Mouse (Mus musculus) embryonic facial prominence, embryonic 12.5 days (tissue): ENCODE results near the gene Daam2. TPM values are rescaled to one million over a fixed set of nuclear protein-coding genes. Genes with fewer than 3 reads are reported as not detected.
"Not testable (repeated sequence)": the region's sequence is repeated elsewhere in the genome, so short reads cannot be mapped to it uniquely, and the experiment has no call there.

Experiments used
- ATAC-seq: fragments of 200-750 bp; cut with Nextera tagmentation; 2 replicates; pipeline ENCODE4 v1.8.0; 2017; ENCODE audit not compliant: insufficient number of reproducible peaks, insufficient read depth, low FRiP score, low TSS enrichment
- H3K27ac ChIP-seq: fragments of 300-500 bp; sonication (generic); 2 replicates; pipeline ENCODE4 v1.5.1; 2016; ENCODE audit warnings: mild to moderate bottlenecking
- H3K27me3 ChIP-seq: fragments of 300-500 bp; sonication (generic); 2 replicates; pipeline ENCODE4 v1.6.1; 2016; ENCODE audit warnings: mild to moderate bottlenecking, moderate library complexity
- H3K36me3 ChIP-seq: fragments of 300-500 bp; sonication (generic); 2 replicates; pipeline ENCODE4 v1.6.1; 2016; ENCODE audit warnings: mild to moderate bottlenecking
- H3K4me1 ChIP-seq: fragments of 300-500 bp; sonication (generic); 2 replicates; pipeline ENCODE4 v1.6.1; 2016
- H3K4me2 ChIP-seq: fragments of 300-500 bp; sonication (generic); replicated peaks from 2 replicates; pipeline ENCODE4 v1.6.1; 2016; ENCODE audit warnings: mild to moderate bottlenecking, moderate library complexity
- H3K4me3 ChIP-seq: fragments of 300-500 bp; sonication (generic); 2 replicates; pipeline ENCODE4 v1.5.1; 2016; ENCODE audit warnings: mild to moderate bottlenecking
- H3K9ac ChIP-seq: fragments of 300-500 bp; sonication (generic); 2 replicates; pipeline ENCODE4 v1.6.1; 2016; ENCODE audit warnings: mild to moderate bottlenecking, moderate library complexity
- H3K9me3 ChIP-seq: fragments of 300-500 bp; sonication (generic); 2 replicates; pipeline ENCODE4 v1.6.1; 2016; ENCODE audit warnings: mild to moderate bottlenecking, moderate library complexity
- WGBS: fragments of 180-500 bp; shearing (Covaris S2); methylation state at CpG from one replicate; pipeline ENCODE4 v1.1.7; 2016; 5-methylcytosine and 5-hydroxymethylcytosine counted together
- polyA plus RNA-seq: library from polyadenylated mRNA; unstranded; fragments of >200 nt; fragmentation: Nextera tagmentation; extraction: Ambion mirVana; gene quantifications from 2 replicates; pipeline ENCODE4 v1.2.1, GENCODE M21; 2016

The Daam2 gene
- polyA plus RNA-seq, 1 experiment from 2014 or later, result 12.4 TPM

DNA sequence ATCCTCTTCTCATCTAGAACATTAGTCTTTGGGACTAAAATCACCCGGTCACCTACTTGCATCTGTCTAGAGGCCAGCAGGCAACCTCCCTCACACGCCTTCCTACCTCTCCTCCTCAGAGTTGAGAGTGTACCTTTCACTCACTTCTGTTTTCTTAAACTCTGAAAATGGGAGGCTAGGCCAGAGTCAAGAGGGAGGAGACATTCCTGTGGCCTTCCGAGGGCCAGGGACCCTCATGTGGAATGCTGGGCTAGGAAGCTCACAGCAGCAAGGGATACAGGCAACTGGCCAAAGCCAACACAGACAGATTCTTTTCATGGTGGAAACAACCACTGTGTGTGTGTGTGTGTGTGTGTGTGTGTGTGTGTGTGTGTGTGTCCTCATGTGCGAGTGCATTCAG, 86.8 kb downstream of the Daam2 start:
- peaks cover 59% of the 10 kb centered on the region for H3K36me3 ChIP-seq
- no peak overlapping the region for H3K27ac ChIP-seq
- ATAC-seq, result no peak
- no peak overlapping the region for H3K4me3 ChIP-seq
- no peaks in the 10 kb centered on the region for H3K27me3 ChIP-seq
- no peaks in the 10 kb centered on the region for H3K9me3 ChIP-seq
- 72% methylated on average over 4 of the region's 4 CpGs for WGBS
- H3K9ac ChIP-seq, result no peak overlapping the region
- H3K4me1 ChIP-seq, result no peaks in the 10 kb centered on the region
- H3K4me2 ChIP-seq, result no peak overlapping the region

DNA sequence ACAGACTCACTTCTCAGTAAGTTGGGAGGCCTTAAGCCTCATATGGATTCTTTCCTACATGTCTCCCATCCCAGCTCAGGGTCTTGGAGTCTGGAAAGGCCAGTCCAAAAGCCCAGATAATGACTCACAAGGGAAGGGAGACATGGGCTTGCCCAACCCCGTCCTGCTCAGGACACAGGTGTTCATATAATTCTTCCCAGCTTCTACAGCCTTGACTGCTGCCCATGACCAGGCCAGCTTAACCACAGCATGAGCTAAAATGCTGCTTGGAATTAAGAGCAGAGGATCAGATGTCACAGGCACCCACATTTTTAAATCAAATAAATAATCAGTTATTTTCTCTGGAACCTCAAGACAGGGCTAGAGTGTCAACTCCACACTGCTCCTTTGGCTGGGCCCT, 89.0 kb downstream of the Daam2 start:
- H3K4me1 ChIP-seq, result no peaks in the 10 kb centered on the region
- H3K36me3 ChIP-seq, result peaks cover 59% of the 10 kb centered on the region
- ATAC-seq, result no peak
- H3K27me3 ChIP-seq, result no peaks in the 10 kb centered on the region
- no peak overlapping the region for H3K27ac ChIP-seq
- no peak overlapping the region for H3K9ac ChIP-seq
- H3K4me2 ChIP-seq, result no peak overlapping the region
- H3K4me3 ChIP-seq, result no peak overlapping the region
- H3K9me3 ChIP-seq, result no peaks in the 10 kb centered on the region
- 70% methylated on average over 1 of the region's 1 CpGs for WGBS

DNA sequence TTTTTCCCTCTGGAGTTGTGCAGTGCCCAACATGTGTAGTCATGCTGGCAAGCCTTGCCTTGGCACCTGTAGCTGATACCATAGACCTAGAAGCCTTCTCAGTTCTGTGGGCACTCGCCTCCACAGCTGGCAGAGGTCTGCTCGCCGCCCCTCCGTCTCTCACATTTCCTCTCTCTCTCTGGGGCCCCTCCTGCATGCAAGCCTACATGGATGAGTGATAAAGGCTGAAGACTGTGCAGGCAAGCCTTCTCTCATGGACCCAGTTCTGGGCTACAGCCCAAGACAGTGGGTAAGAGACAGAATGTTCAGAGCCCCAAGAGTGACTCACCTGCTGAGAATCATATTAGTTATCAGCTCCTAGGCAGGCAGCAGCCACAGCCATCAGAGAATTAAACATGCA, 90.1 kb downstream of the Daam2 start:
- Histone ChIP-seq H3K36me3 (peaks cover 60% of the 10 kb centered on the region), H3K27ac (no peak overlapping the region), H3K4me1 (no peaks in the 10 kb centered on the region), H3K27me3 (no peaks in the 10 kb centered on the region), H3K4me3 (no peak overlapping the region), H3K9me3 (no peaks in the 10 kb centered on the region), H3K9ac (no peak overlapping the region), H3K4me2 (no peak overlapping the region)
- 86% methylated on average over 4 of the region's 4 CpGs for WGBS
- no peak for ATAC-seq

DNA sequence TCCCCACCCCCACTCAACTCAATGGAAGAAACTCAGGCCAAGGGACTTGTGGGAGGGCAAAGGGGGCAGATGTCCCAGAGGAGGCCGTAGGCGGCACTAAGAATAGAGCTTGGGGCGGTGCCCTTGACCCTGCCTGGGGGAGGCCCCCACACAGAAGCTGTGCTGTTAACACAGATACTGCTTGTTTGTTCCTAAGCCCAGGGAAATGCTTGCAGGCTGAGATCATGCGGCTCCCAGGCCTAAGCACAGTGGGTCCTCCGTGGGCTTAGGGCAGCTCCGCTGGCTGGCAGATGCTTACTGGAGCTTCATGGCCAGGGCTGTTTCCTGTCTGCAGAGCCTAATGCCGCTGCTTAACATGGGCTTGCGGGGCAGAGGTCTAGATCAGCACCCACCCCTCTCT, 91.5 kb downstream of the Daam2 start:
- no peak overlapping the region for H3K4me2 ChIP-seq
- no peak for ATAC-seq
- no peak overlapping the region for H3K9ac ChIP-seq
- 51% methylated on average over 8 of the region's 8 CpGs for WGBS
- H3K4me1 ChIP-seq, result no peaks in the 10 kb centered on the region
- no peak overlapping the region for H3K27ac ChIP-seq
- H3K36me3 ChIP-seq, result peaks cover 53% of the 10 kb centered on the region
- no peaks in the 10 kb centered on the region for H3K9me3 ChIP-seq
- H3K4me3 ChIP-seq, result no peak overlapping the region
- H3K27me3 ChIP-seq, result no peaks in the 10 kb centered on the region

DNA sequence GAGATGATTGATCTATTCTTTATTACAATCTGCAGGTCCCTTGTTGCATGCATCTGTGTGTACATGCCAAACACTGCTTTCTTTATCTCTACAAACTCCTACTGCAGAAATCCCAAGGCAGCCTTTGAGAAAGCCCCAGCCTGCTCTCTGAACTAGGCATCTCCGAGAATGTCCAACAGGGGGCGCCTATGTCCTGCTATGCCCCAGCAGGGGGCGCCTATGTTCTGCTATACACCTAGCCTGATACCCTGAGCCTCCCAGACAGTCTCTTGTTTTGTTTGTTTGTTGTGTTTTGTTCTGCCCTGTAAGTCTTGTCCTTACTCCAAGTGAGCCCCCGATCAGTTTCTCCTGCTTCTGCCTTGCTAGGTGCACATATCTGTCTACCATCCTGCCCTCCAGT, 95.9 kb downstream of the Daam2 start:
- Histone ChIP-seq H3K27me3 (no peaks in the 10 kb centered on the region), H3K4me1 (no peaks in the 10 kb centered on the region), H3K4me2 (no peak overlapping the region), H3K27ac (no peak overlapping the region), H3K9ac (no peak overlapping the region), H3K9me3 (no peaks in the 10 kb centered on the region), H3K4me3 (no peak overlapping the region), H3K36me3 (peaks cover 52% of the 10 kb centered on the region)
- no peak for ATAC-seq
- WGBS, result 36% methylated on average over 4 of the region's 4 CpGs

DNA sequence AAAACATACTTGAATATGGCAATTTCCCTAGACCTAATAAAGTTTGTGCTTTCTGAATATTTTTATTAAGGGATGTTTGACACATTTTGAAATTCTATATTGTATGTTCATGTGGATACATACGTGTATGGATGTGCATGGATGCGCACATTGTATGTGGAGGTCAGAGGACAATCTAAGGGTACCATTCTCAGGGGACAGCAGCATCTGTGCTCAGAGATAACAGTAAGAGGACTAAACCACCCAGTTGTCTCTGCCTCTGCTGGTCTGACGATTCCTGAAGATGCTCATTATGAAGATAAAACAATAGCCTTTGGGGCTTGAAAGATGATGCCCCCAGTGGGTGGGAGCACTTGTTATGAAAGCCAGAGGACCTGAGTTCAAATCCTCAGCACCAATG, 99.3 kb downstream of the Daam2 start:
- Histone ChIP-seq H3K27ac (no peak overlapping the region), H3K9ac (no peak overlapping the region), H3K4me2 (no peak overlapping the region), H3K9me3 (no peaks in the 10 kb centered on the region), H3K4me1 (no peaks in the 10 kb centered on the region), H3K27me3 (no peaks in the 10 kb centered on the region), H3K4me3 (no peak overlapping the region), H3K36me3 (peaks cover 58% of the 10 kb centered on the region)
- 77% methylated on average over 3 of the region's 3 CpGs for WGBS
- no peak for ATAC-seq

DNA sequence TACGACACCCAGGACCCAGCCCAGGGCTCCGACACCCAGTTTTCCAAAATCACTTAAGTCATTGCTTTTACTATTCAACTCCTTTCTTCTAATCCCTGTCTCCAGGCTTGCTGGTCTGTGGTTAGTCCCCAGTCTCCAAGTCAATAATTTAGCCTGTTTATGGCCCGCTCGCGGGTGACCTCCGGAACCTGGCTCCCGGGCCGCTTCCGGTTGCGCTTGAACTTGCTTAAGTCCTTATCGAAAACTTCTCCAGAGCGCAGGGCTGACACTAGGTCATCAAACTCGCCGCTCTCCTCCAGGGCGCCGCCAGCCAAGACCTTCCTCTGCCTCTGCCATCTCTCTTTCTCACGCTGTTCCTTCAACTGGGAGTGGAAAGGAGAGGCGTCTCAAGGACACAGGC, 105.8 kb downstream of the Daam2 start:
- ATAC-seq, result no peak
- Histone ChIP-seq H3K4me1 (no peaks in the 10 kb centered on the region), H3K9ac (no peak overlapping the region), H3K9me3 (no peaks in the 10 kb centered on the region), H3K27ac (no peak overlapping the region), H3K27me3 (no peaks in the 10 kb centered on the region), H3K4me2 (no peak overlapping the region), H3K4me3 (no peak overlapping the region), H3K36me3 (peaks cover 80% of the 10 kb centered on the region)
- 91% methylated on average over 18 of the region's 18 CpGs for WGBS

DNA sequence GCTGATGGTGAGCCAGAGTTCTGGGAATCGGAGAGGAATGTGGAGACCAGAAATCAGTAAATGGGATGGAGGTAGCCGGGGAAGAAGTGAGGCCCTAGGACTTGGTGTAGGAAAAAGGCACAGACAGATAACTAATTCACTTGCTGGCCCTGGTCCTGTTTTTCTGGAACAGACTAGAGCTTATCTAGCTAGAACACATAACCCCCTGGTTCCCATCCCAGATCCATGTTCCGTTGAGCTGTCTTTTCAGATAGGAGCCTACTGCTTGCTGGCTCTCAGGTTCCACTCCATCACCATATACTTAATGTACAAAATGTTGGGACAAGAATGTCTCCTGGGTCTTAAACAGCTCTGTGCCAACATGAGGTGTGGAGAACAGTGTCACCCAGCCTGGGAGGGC, 106.3 kb downstream of the Daam2 start:
- H3K4me3 ChIP-seq, result no peak overlapping the region
- H3K9ac ChIP-seq, result no peak overlapping the region
- ATAC-seq, result no peak
- H3K27ac ChIP-seq, result no peak overlapping the region
- 97% methylated on average over 3 of the region's 3 CpGs for WGBS
- no peaks in the 10 kb centered on the region for H3K27me3 ChIP-seq
- H3K9me3 ChIP-seq, result no peaks in the 10 kb centered on the region
- H3K4me1 ChIP-seq, result no peaks in the 10 kb centered on the region
- no peak overlapping the region for H3K4me2 ChIP-seq
- H3K36me3 ChIP-seq, result peaks cover 79% of the 10 kb centered on the region

DNA sequence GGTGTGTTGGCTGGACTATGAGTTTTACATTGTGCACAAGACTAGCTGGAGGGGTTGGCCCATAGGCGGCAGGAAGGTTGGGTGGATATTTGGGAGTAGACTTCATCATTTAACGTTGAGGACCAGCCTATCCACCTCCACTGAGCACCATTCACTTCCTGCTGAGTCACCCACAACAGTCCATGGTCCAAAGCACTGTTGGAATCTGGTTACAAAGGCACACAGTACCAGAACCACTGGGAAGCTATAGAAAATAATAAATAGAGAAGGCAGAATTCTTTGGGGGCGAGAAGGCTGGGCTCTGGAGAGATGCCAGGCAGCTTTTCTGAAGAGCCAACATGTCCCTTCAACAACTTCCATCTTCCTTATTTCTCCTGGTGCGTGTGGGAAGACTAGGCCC, 107.8 kb downstream of the Daam2 start:
- ATAC-seq, result no peak
- no peak overlapping the region for H3K4me3 ChIP-seq
- no peak overlapping the region for H3K27ac ChIP-seq
- no peak overlapping the region for H3K4me2 ChIP-seq
- no peaks in the 10 kb centered on the region for H3K27me3 ChIP-seq
- no peak overlapping the region for H3K9ac ChIP-seq
- H3K4me1 ChIP-seq, result no peaks in the 10 kb centered on the region
- peaks cover 72% of the 10 kb centered on the region for H3K36me3 ChIP-seq
- 87% methylated on average over 4 of the region's 4 CpGs for WGBS
- H3K9me3 ChIP-seq, result no peaks in the 10 kb centered on the region

DNA sequence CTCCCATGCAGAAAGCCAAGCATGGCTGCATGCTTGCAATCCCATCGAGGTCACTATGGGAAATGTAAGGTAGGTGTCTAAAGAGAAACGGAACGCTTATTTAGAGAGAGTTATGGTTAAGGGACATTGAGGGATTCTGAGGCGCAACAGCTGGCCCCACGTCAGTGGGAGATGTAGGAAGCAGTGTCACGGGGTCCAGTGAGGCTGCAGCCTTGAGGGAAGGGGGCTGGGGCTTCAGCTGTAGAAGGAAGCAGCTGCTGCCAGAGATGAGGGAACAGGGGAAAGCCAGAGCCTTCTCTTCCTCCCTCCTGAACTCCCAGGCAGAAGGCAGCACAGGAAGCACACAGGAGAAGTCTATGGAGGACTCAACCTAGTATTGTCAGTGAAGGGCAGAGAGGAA, 113.2 kb downstream of the Daam2 start:
- Histone ChIP-seq H3K4me3 (no peak overlapping the region), H3K27me3 (no peaks in the 10 kb centered on the region), H3K9me3 (no peaks in the 10 kb centered on the region), H3K36me3 (peaks cover 33% of the 10 kb centered on the region), H3K9ac (no peak overlapping the region), H3K27ac (no peak overlapping the region), H3K4me2 (no peak overlapping the region), H3K4me1 (no peaks in the 10 kb centered on the region)
- ATAC-seq, result no peak
- WGBS, result 86% methylated on average over 6 of the region's 6 CpGs

DNA sequence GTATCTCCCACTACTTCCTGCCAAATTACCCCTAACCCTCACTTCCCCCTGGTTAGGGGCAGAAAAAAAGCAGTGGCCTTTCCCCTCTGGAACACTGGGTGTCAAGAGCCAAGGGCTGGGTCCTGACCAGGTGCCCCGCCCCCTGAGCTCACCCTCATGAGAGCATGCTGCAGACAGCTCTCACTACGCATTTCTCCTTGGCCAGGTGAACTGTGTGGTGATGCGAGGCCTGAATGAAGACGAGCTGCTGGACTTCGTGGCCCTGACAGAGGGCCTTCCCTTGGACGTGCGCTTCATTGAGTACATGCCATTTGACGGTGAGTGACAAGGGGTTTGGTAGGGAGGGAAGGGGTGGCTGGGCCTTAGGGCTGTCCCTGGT, 114.9 kb downstream of the Daam2 start:
- Histone ChIP-seq H3K36me3 (peaks cover 16% of the 10 kb centered on the region), H3K9me3 (no peaks in the 10 kb centered on the region), H3K27ac (no peak overlapping the region), H3K4me2 (no peak overlapping the region), H3K27me3 (no peaks in the 10 kb centered on the region), H3K9ac (no peak overlapping the region), H3K4me1 (no peaks in the 10 kb centered on the region), H3K4me3 (no peak overlapping the region)
- no peak for ATAC-seq
- 87% methylated on average over 8 of the region's 8 CpGs for WGBS

DNA sequence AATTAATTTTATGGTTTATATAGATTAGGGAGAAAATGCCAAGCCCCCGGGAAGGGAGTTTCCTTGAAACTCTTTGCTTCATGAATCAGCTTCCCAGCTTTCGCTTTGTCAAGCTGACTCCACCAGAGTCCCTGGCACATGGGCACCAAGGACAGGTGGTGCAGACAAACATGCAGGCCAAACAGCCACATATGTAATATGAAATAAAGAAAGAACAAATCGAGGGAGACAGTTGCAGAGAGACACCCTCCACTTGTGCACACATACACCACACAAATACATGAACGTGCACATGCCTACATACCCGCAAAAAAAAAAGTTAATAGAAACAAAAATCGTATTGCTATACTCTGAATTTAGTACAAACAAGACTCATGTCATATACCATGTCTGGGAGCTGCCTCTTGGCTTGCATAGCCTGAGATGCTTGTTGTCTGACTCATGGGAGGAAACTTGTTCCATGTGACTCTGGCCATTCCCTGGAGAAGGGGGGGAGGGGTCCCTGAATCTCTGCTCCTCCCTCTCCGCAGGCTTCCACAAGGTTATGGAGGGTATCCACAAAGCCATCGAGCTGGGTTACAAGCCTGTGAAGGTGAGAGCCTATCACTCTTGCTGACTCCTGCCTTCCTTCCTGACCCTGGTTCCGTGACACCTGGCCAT, 115.4 kb downstream of the Daam2 start:
- H3K27ac ChIP-seq, result no peak overlapping the region
- peaks cover 10% of the 10 kb centered on the region; the same call in 1 of the 2 replicates for H3K36me3 ChIP-seq
- no peak overlapping the region for H3K4me3 ChIP-seq
- no peaks in the 10 kb centered on the region for H3K27me3 ChIP-seq
- 73% methylated on average over 8 of the region's 9 CpGs for WGBS
- no peaks in the 10 kb centered on the region for H3K4me1 ChIP-seq
- ATAC-seq, result no peak
- H3K9me3 ChIP-seq, result no peaks in the 10 kb centered on the region
- H3K9ac ChIP-seq, result no peak overlapping the region
- no peak overlapping the region for H3K4me2 ChIP-seq

DNA sequence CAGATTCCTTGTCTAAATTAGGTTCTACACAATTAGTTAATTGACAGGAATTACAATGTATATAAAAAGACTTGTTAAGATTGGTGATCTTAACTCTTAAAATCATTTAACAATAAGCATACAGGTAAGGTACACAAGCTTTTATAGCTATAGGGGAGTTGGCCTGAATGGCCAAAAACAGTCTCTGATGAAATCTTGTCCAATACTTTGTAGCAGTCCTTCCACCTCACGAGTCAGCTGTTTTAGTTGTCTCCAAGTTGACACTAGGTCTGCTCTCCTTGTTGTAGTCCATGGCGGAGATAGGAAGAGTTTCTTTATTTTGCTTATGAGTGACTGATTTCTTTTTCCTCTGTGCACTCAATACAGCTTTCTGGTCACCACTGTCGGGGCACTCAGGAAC, 121.3 kb downstream of the Daam2 start:
- not testable (repeated sequence) for H3K4me1 ChIP-seq, H3K9ac ChIP-seq, H3K9me3 ChIP-seq, ATAC-seq, H3K4me2 ChIP-seq, H3K27me3 ChIP-seq, H3K27ac ChIP-seq, H3K4me3 ChIP-seq, H3K36me3 ChIP-seq
- 77% methylated on average over 3 of the region's 3 CpGs for WGBS
